Mouse (Mus musculus): ENCODE data around the gene Prkn. TPM values are rescaled to one million over a fixed set of nuclear protein-coding genes. Genes with fewer than 3 reads are reported as not detected.

The Prkn gene
- polyA plus RNA-seq, 1 experiment from 2014 or later = 2.3 TPM

DNA sequence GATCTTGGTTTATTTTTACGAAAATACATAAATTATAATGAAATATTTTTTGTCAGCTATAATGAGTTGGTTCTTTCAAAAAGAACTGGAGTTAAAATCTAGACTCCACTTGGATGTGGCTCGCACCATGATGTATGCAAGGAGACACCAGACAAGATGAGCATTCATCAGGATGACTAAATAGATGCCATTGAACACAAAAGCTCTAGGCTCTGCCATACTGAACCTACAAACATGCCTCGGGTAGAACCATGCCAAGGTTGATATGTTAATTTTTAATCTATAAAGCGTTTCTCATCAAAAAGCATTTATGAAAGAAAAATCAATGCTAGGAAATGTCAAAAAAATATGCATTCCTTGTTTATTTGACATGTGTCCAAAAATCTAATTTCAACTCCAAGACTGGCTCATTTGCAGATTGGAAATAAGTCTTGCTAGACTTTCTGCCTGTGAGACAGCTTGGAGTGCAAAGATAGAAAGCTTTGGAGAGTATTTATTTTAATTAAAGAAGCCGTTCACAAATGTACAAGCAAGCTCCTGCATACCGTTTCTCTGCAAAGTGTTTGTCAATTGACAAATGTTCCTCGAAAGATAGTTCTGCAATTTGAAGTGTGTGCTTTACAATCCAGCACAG lies 1018.7 kb downstream of the Prkn start:
- Histone ChIP-seq H3K9me3 (ENCODE audit: control insufficient read depth, low read length) (no peaks in the 10 kb centered on the region), H3K4me2 (replicated peaks; ENCODE audit: low read depth) (no peak overlapping the region), H3K36me3 (ENCODE audit: control insufficient read depth, insufficient read depth, low read length) (no peaks in the 10 kb centered on the region), H3K4me1 (replicated peaks; ENCODE audit: control insufficient read depth, insufficient read depth) (no peaks in the 10 kb centered on the region), H3K9ac (ENCODE audit: low read length) (no peak overlapping the region), H3K4me3 (ENCODE audit: low read depth, low read length) (no peak overlapping the region), H3K27ac (replicated peaks) (no peak overlapping the region), H3K27me3 (ENCODE audit: control insufficient read depth, insufficient read depth, low read length) (no peaks in the 10 kb centered on the region)
- ATAC-seq (ENCODE audit: low FRiP score, low TSS enrichment) = no peak
- TF ChIP-seq CTCF (IDR thresholded peaks at IDR 0.05; ENCODE audit: low read depth) (no peak), EP300 (optimal IDR thresholded peaks at IDR 0.05) (no peak)
- WGBS = 67% methylated on average over 7 of the region's 7 CpGs
- no peak for DNase-seq (ENCODE audit: low spot score)

- WGBS = 86% methylated on average over 6 of the region's 6 CpGs
- no peak overlapping the region for H3K4me3 ChIP-seq (ENCODE audit: low read depth, low read length)
- no peak overlapping the region for H3K27ac ChIP-seq (replicated peaks)
- no peaks in the 10 kb centered on the region for H3K36me3 ChIP-seq (ENCODE audit: control insufficient read depth, insufficient read depth, low read length)
- H3K9ac ChIP-seq (ENCODE audit: low read length) = no peak overlapping the region
- DNase-seq (ENCODE audit: low spot score) (no peak), ATAC-seq (ENCODE audit: low FRiP score, low TSS enrichment) (no peak)
- no peak overlapping the region for H3K4me2 ChIP-seq (replicated peaks; ENCODE audit: low read depth)
- TF ChIP-seq EP300 (optimal IDR thresholded peaks at IDR 0.05) (no peak), CTCF (IDR thresholded peaks at IDR 0.05; ENCODE audit: low read depth) (no peak)
- no peaks in the 10 kb centered on the region for H3K9me3 ChIP-seq (ENCODE audit: control insufficient read depth, low read length)
- no peaks in the 10 kb centered on the region for H3K4me1 ChIP-seq (replicated peaks; ENCODE audit: control insufficient read depth, insufficient read depth)
- H3K27me3 ChIP-seq (ENCODE audit: control insufficient read depth, insufficient read depth, low read length) = no peaks in the 10 kb centered on the region
These were observed 1021.0 kb downstream of the Prkn start for GRCm38 (mm10) chr17:11861178-11861577.

GRCm38 (mm10) chr17:11862360-11862759 lies 1022.2 kb downstream of the Prkn start:
- Histone ChIP-seq H3K27me3 (ENCODE audit: control insufficient read depth, insufficient read depth, low read length) (no peaks in the 10 kb centered on the region), H3K9me3 (ENCODE audit: control insufficient read depth, low read length) (no peaks in the 10 kb centered on the region), H3K4me3 (ENCODE audit: low read depth, low read length) (no peak overlapping the region), H3K4me2 (replicated peaks; ENCODE audit: low read depth) (no peak overlapping the region), H3K36me3 (ENCODE audit: control insufficient read depth, insufficient read depth, low read length) (no peaks in the 10 kb centered on the region), H3K4me1 (replicated peaks; ENCODE audit: control insufficient read depth, insufficient read depth) (no peaks in the 10 kb centered on the region), H3K9ac (ENCODE audit: low read length) (no peak overlapping the region), H3K27ac (replicated peaks) (no peak overlapping the region)
- no peak for ATAC-seq (ENCODE audit: low FRiP score, low TSS enrichment)
- TF ChIP-seq EP300 (optimal IDR thresholded peaks at IDR 0.05) (no peak), CTCF (IDR thresholded peaks at IDR 0.05; ENCODE audit: low read depth) (no peak)
- no peak for DNase-seq (ENCODE audit: low spot score)
- 83% methylated on average over 2 of the region's 2 CpGs for WGBS

GRCm38 (mm10) chr17:11863017-11863416 lies 1022.8 kb downstream of the Prkn start:
- no peak for ATAC-seq (ENCODE audit: low FRiP score, low TSS enrichment)
- no peak overlapping the region for H3K9ac ChIP-seq (ENCODE audit: low read length)
- TF ChIP-seq EP300 (optimal IDR thresholded peaks at IDR 0.05) = no peak
- TF ChIP-seq CTCF (IDR thresholded peaks at IDR 0.05; ENCODE audit: low read depth) = no peak
- DNase-seq (ENCODE audit: low spot score) = no peak
- no peak overlapping the region for H3K4me2 ChIP-seq (replicated peaks; ENCODE audit: low read depth)
- no peaks in the 10 kb centered on the region for H3K27me3 ChIP-seq (ENCODE audit: control insufficient read depth, insufficient read depth, low read length)
- no peaks in the 10 kb centered on the region for H3K4me1 ChIP-seq (replicated peaks; ENCODE audit: control insufficient read depth, insufficient read depth)
- H3K9me3 ChIP-seq (ENCODE audit: control insufficient read depth, low read length) = no peaks in the 10 kb centered on the region
- H3K27ac ChIP-seq (replicated peaks) = no peak overlapping the region
- no peaks in the 10 kb centered on the region for H3K36me3 ChIP-seq (ENCODE audit: control insufficient read depth, insufficient read depth, low read length)
- WGBS = 91% methylated on average over 11 of the region's 11 CpGs
- H3K4me3 ChIP-seq (ENCODE audit: low read depth, low read length) = no peak overlapping the region

GRCm38 (mm10) chr17:11866231-11866630 lies 1026.0 kb downstream of the Prkn start:
- Histone ChIP-seq H3K36me3 (ENCODE audit: control insufficient read depth, insufficient read depth, low read length) (no peaks in the 10 kb centered on the region), H3K9ac (ENCODE audit: low read length) (no peak overlapping the region), H3K9me3 (ENCODE audit: control insufficient read depth, low read length) (no peaks in the 10 kb centered on the region), H3K4me2 (replicated peaks; ENCODE audit: low read depth) (no peak overlapping the region), H3K27me3 (ENCODE audit: control insufficient read depth, insufficient read depth, low read length) (no peaks in the 10 kb centered on the region), H3K4me1 (replicated peaks; ENCODE audit: control insufficient read depth, insufficient read depth) (no peaks in the 10 kb centered on the region), H3K27ac (replicated peaks) (no peak overlapping the region), H3K4me3 (ENCODE audit: low read depth, low read length) (no peak overlapping the region)
- ATAC-seq (ENCODE audit: low FRiP score, low TSS enrichment) (no peak), DNase-seq (ENCODE audit: low spot score) (no peak)
- 74% methylated on average over 3 of the region's 3 CpGs for WGBS
- TF ChIP-seq EP300 (optimal IDR thresholded peaks at IDR 0.05) (no peak), CTCF (IDR thresholded peaks at IDR 0.05; ENCODE audit: low read depth) (no peak)

- WGBS = 58% methylated on average over 13 of the region's 13 CpGs
- Histone ChIP-seq H3K27me3 (ENCODE audit: control insufficient read depth, insufficient read depth, low read length) (no peaks in the 10 kb centered on the region), H3K4me1 (replicated peaks; ENCODE audit: control insufficient read depth, insufficient read depth) (no peaks in the 10 kb centered on the region), H3K4me3 (ENCODE audit: low read depth, low read length) (no peak overlapping the region), H3K27ac (replicated peaks) (no peak overlapping the region), H3K4me2 (replicated peaks; ENCODE audit: low read depth) (no peak overlapping the region), H3K9ac (ENCODE audit: low read length) (no peak overlapping the region), H3K36me3 (ENCODE audit: control insufficient read depth, insufficient read depth, low read length) (no peaks in the 10 kb centered on the region), H3K9me3 (ENCODE audit: control insufficient read depth, low read length) (no peaks in the 10 kb centered on the region)
- DNase-seq (ENCODE audit: low spot score) = no peak
- ATAC-seq (ENCODE audit: low FRiP score, low TSS enrichment) = no peak
- TF ChIP-seq EP300 (optimal IDR thresholded peaks at IDR 0.05) (no peak), CTCF (IDR thresholded peaks at IDR 0.05; ENCODE audit: low read depth) (no peak)
These were observed 1027.3 kb downstream of the Prkn start for GRCm38 (mm10) chr17:11867334-11868095.
